Mouse (Mus musculus): Measurements from ENCODE around the gene Tmem174. TPM values are rescaled to one million over a fixed set of nuclear protein-coding genes. Genes with fewer than 3 reads are reported as not detected.

The Tmem174 gene
- polyA plus RNA-seq, 1 experiment from 2014 or later: not detected

DNA sequence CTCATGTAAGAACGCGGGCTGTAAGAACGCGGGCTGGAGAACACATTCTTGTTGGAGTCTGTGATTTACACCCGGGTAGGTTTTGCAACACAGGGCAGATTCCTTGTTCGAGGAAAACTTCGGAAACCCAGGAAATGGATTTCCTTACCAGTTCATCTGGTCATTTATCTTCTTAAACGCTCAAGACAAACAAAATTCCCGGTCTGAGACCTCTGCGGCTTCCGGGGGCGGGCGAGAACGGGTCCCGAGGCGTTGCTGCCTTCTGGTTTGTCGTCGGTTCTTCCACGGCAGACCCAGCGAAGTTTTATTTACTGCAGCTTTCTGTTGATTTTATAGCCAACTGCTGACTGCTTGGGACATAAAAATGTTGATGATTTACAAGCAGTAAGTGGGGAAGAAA is 10.5 kb downstream of the Tmem174 start:
- Histone ChIP-seq H3K4me1 (peaks cover 2% of the 10 kb centered on the region; the same call in 1 of the 2 replicates), H3K27ac (no peak overlapping the region), H3K9ac (no peak overlapping the region), H3K4me2 (no peak overlapping the region), H3K4me3 (no peak overlapping the region), H3K9me3 (no peaks in the 10 kb centered on the region), H3K36me3 (no peaks in the 10 kb centered on the region), H3K27me3 (no peaks in the 10 kb centered on the region)
- 39% methylated on average over 20 of the region's 20 CpGs for WGBS
- no peak for ATAC-seq (ENCODE audit: insufficient number of reproducible peaks, low FRiP score, low TSS enrichment, low read depth)

DNA sequence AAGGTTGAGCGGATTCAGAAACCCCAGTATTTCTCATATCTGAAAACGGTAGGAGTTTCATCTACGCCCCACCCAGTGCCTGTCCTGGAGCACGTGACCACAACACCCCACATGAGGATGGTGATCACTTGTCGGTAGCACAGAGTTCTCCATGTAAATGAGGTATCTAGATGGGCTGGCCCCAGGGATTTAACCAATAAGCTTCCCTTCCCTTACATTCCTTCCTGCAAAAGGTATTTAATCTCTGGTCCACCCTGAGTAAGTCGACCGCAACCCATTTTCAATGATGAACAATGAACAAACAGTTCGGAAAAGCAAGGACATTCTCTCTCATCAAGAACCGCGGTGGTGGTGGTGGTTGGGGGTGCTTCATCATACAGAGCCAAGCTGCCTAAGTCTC is 12.7 kb downstream of the Tmem174 start:
- Histone ChIP-seq H3K36me3 (no peaks in the 10 kb centered on the region), H3K27me3 (no peaks in the 10 kb centered on the region), H3K4me1 (0 out of 2 replicates have a peak, but pooled peaks cover 2% of the 10 kb centered on the region), H3K4me2 (no peak overlapping the region), H3K9me3 (no peaks in the 10 kb centered on the region), H3K9ac (no peak overlapping the region), H3K27ac (no peak overlapping the region), H3K4me3 (no peak overlapping the region)
- WGBS: 87% methylated on average over 10 of the region's 10 CpGs
- no peak for ATAC-seq (ENCODE audit: insufficient number of reproducible peaks, low FRiP score, low TSS enrichment, low read depth)

DNA sequence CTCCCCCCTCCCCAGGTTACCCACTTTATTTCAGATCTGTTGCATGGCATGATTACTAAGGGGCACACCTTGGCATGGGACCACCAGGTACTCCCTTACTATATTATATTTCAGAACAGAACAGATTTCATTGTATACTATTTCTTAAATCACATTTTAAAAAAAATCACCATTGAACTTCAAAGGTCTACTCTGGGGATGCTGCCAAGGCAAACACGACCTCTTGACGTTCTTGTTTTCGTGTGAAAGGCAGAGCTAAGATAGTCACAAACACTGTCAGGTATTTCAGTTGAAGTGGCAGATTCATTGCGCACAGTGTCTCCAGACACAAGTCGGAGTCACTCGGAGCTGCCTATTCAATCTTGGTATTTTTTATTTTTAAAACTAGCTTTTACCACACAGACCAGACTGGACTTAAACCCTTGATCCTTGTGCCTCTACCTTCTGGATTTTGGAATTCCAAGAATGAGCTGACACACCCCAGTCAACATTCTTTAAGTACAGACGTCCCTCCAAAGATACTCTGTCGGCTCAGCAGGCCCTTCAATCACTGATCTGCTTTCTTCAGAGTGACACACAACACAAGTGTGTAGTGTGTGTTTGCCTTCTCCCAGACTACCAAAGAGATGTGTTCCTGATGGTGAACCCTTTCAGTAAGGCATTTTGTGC is 14.2 kb downstream of the Tmem174 start:
- 43% methylated on average over 8 of the region's 8 CpGs for WGBS
- no peak for ATAC-seq (ENCODE audit: insufficient number of reproducible peaks, low FRiP score, low TSS enrichment, low read depth)
- Histone ChIP-seq H3K4me3 (no peak overlapping the region), H3K27ac (no peak overlapping the region), H3K9me3 (no peaks in the 10 kb centered on the region), H3K4me1 (0 out of 2 replicates have a peak, but pooled peaks cover 2% of the 10 kb centered on the region), H3K36me3 (no peaks in the 10 kb centered on the region), H3K27me3 (no peaks in the 10 kb centered on the region), H3K9ac (no peak overlapping the region), H3K4me2 (no peak overlapping the region)

DNA sequence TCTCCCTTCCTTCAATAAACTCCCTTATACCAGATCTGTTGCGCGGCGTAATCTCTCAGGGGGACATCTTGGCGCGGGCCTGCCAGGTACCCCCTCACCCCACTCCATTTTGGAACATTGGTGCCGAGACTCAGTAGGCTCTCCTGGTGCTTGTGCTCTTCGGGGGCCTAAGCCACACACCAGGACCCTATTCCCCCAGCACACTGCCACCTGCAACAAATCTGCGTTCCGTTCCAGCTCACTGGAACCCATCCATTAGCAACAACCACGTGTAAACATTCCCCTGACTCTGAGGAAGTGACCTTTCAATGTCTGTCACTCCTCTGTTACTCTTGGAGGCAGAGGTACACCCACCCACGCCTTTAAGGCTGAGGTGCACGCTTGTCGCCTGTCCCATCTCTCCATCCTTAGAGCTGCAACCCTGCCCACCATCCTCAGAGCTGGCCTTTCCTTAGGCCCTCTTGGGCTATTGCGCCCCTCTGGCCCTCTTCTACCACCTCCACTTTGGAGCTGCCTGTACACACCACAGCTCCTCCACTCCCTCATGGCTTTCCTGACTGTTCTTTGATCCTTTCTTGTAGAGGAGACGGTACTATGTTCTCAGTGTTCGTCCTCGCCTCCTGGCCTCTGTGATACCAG is 19.7 kb downstream of the Tmem174 start:
- Histone ChIP-seq H3K27ac (no peak overlapping the region), H3K9me3 (peaks cover 6% of the 10 kb centered on the region), H3K4me3 (no peak overlapping the region), H3K4me1 (0 out of 2 replicates have a peak, but pooled peaks cover 2% of the 10 kb centered on the region), H3K9ac (no peak overlapping the region), H3K27me3 (no peaks in the 10 kb centered on the region), H3K4me2 (no peak overlapping the region), H3K36me3 (no peaks in the 10 kb centered on the region)
- no peak for ATAC-seq (ENCODE audit: insufficient number of reproducible peaks, low FRiP score, low TSS enrichment, low read depth)
- 73% methylated on average over 17 of the region's 17 CpGs for WGBS

DNA sequence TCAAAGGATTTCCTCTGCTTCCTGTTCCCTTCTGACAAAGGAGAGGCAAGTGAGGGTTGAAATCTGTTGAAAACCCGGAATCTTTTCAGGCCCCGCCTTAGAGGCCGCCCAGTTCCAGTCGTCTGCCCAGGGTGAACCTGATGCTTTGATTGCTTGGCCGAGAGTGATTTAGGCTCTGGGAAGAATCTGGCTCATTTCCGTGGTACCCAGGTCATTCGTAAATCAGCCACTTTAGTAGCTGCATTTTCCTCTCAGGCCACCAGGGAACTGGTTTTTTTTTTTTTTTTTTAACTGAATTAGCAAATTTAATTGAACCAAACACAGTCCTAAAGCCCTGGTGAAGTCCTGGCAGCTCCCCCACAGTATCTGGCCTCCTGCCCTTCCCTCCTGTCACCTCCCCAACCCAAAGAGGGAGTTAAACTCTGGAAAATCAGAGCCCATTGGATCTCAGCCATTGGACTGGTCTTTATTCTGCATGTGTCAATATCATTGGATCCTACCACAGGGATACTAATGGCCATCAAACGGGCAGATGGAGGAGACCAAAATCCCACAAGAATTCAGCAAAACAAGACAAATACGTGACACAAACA is 29.2 kb downstream of the Tmem174 start:
- H3K27me3 ChIP-seq: no peaks in the 10 kb centered on the region
- no peaks in the 10 kb centered on the region for H3K36me3 ChIP-seq
- no peak overlapping the region for H3K4me2 ChIP-seq
- no peak overlapping the region for H3K4me3 ChIP-seq
- H3K27ac ChIP-seq: no peak overlapping the region
- no peak overlapping the region for H3K9ac ChIP-seq
- H3K9me3 ChIP-seq: peaks cover under 1% of the 10 kb centered on the region; the same call in 1 of the 2 replicates
- WGBS: 32% methylated on average over 9 of the region's 9 CpGs
- H3K4me1 ChIP-seq: 0 out of 2 replicates have a peak, but pooled peaks cover 4% of the 10 kb centered on the region
- ATAC-seq (ENCODE audit: insufficient number of reproducible peaks, low FRiP score, low TSS enrichment, low read depth): no peak

DNA sequence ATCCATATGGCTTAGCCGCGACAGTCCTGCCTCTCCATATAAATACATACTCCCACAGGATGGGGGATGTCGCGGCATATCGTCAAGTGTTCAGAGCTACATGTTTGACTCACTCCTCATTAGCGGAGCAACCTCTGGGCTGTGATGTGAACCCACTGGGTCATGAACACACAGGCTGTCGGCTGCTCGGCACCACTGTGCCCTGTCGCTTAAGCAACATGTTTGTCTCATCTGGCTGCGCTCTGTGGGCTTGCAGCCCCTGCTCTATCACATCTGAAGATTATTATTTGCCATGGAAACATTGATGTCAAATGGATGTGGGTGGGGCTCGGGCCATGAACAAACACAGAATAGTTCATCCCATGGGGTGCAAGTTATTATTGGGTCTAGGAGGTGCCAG is 33.4 kb downstream of the Tmem174 start:
- ATAC-seq (ENCODE audit: insufficient number of reproducible peaks, low FRiP score, low TSS enrichment, low read depth): 0 out of 2 replicates have a peak, but pooled peaks have one; percentile 22
- WGBS: 68% methylated on average over 11 of the region's 11 CpGs

DNA sequence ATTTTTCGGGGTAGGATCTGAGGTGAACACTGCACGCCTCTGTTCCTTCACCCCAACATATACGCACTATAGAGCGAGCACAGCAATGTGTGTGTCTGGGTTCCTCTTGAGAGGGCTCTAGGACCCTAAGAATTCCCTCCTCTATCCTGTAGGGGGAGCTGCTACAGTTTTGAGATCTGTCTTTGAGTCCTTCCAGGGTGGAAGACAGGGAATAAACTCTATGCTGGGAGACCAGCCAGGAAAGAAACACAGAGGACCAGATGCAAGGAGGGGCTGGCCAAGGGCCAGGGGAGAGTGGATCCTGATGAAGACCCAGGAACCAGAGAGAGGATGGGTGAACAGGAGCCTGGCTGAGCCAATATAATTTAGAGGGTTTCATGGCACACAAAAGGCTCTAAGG is 40.5 kb downstream of the Tmem174 start:
- Histone ChIP-seq H3K4me3 (no peak overlapping the region), H3K27ac (no peak overlapping the region), H3K9ac (no peak overlapping the region), H3K4me1 (peaks cover 10% of the 10 kb centered on the region; the same call in 1 of the 2 replicates), H3K9me3 (no peaks in the 10 kb centered on the region), H3K4me2 (no peak overlapping the region), H3K27me3 (no peaks in the 10 kb centered on the region; the same call in 1 of the 2 replicates), H3K36me3 (no peaks in the 10 kb centered on the region)
- ATAC-seq (ENCODE audit: insufficient number of reproducible peaks, low FRiP score, low TSS enrichment, low read depth): no peak
- 77% methylated on average over 4 of the region's 4 CpGs for WGBS

More for the DNA sequence above, 33.4 kb downstream of the Tmem174 start:
- Histone ChIP-seq H3K9ac (no peak overlapping the region), H3K9me3 (no peaks in the 10 kb centered on the region), H3K27me3 (no peaks in the 10 kb centered on the region), H3K4me2 (no peak overlapping the region), H3K4me1 (0 out of 2 replicates have a peak, but pooled peaks cover 4% of the 10 kb centered on the region), H3K36me3 (no peaks in the 10 kb centered on the region), H3K4me3 (no peak overlapping the region), H3K27ac (no peak overlapping the region)

DNA sequence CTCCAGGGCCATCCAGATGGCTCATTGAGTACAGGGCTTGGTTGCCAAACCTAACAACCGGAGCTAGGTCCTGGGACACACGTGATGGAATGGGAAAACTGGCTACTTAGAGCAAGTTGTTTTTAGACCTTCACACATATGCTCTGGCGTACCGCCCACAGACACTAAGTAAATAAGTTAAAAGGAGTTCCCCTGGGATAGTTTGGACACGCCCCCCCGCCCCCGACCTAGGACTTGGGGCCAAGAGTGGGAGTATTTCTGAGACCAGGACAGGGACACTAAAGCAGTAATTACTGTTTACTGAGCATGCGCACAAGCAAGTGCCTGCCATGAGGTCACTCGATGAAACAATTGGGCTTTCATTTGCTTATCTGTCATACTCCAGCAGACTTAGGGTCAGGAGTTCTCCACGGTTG is 42.5 kb downstream of the Tmem174 start:
- no peaks in the 10 kb centered on the region for H3K36me3 ChIP-seq
- H3K9ac ChIP-seq: no peak overlapping the region
- H3K27ac ChIP-seq: no peak overlapping the region
- H3K4me3 ChIP-seq: no peak overlapping the region
- H3K9me3 ChIP-seq: no peaks in the 10 kb centered on the region
- no peak for ATAC-seq (ENCODE audit: insufficient number of reproducible peaks, low FRiP score, low TSS enrichment, low read depth)
- peaks cover 19% of the 10 kb centered on the region for H3K4me1 ChIP-seq
- no peak overlapping the region for H3K4me2 ChIP-seq
- peaks cover 5% of the 10 kb centered on the region; the same call in 1 of the 2 replicates for H3K27me3 ChIP-seq
- 70% methylated on average over 10 of the region's 10 CpGs for WGBS

DNA sequence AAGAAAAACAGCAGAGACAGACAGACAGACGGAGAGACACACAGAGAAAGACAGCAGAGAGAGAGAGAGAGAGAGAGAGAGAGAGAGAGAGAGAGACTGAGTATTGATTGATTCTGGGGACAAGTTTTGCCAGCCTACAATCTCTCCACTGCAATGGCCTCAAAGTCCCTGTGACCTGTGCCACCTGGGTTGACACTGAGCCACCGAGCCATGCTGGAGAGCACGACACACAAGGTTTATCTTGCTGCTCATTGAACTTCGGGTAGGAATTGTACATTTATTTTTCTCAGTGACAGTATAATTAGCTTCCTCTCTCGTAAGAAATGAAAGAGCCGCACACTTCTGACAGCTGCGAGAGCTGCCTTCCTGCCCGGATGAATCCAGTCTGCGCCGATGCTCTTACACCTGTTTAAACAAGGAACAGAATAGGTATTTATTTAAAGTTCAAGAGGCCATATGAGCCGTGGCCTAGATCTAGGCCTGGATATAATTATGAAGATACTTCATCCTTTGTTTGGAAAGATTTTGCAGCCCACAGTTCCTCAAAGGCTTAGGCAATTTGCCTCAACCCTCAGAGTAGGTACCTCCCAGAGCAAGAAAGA is 43.2 kb downstream of the Tmem174 start:
- Histone ChIP-seq H3K9ac (no peak overlapping the region), H3K4me3 (no peak overlapping the region), H3K27ac (no peak overlapping the region), H3K4me2 (no peak overlapping the region), H3K9me3 (no peaks in the 10 kb centered on the region), H3K4me1 (peaks cover 26% of the 10 kb centered on the region), H3K36me3 (no peaks in the 10 kb centered on the region), H3K27me3 (peaks cover 11% of the 10 kb centered on the region; the same call in 1 of the 2 replicates)
- 59% methylated on average over 11 of the region's 11 CpGs for WGBS
- ATAC-seq (ENCODE audit: insufficient number of reproducible peaks, low FRiP score, low TSS enrichment, low read depth): no peak

DNA sequence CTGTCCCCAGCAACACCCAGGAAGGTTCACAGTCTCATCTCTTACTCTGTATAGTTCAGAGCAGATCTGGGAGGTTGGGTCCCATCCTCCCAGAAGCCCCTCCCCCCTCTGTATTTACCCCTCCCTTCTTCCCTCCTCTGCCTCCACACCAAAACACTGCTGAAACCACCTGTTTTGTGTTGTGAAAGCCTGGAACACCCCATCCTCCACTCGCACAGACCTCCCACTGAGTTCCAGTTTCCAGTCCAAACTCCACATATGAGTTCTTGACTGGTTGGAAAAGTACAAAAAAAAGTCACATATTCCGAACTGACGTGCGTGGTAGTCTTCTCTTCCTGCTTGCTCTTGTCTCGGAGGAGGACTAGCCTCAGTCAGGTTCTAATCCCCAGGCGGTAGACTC is 45.8 kb downstream of the Tmem174 start:
- WGBS: 28% methylated on average over 6 of the region's 6 CpGs
- H3K4me2 ChIP-seq: no peak overlapping the region
- ATAC-seq (ENCODE audit: insufficient number of reproducible peaks, low FRiP score, low TSS enrichment, low read depth): no peak
- H3K36me3 ChIP-seq: no peaks in the 10 kb centered on the region
- no peak overlapping the region for H3K9ac ChIP-seq
- no peak overlapping the region for H3K4me3 ChIP-seq
- no peak overlapping the region for H3K27ac ChIP-seq
- H3K9me3 ChIP-seq: no peaks in the 10 kb centered on the region
- peaks cover 36% of the 10 kb centered on the region for H3K4me1 ChIP-seq
- H3K27me3 ChIP-seq: peaks cover 27% of the 10 kb centered on the region

DNA sequence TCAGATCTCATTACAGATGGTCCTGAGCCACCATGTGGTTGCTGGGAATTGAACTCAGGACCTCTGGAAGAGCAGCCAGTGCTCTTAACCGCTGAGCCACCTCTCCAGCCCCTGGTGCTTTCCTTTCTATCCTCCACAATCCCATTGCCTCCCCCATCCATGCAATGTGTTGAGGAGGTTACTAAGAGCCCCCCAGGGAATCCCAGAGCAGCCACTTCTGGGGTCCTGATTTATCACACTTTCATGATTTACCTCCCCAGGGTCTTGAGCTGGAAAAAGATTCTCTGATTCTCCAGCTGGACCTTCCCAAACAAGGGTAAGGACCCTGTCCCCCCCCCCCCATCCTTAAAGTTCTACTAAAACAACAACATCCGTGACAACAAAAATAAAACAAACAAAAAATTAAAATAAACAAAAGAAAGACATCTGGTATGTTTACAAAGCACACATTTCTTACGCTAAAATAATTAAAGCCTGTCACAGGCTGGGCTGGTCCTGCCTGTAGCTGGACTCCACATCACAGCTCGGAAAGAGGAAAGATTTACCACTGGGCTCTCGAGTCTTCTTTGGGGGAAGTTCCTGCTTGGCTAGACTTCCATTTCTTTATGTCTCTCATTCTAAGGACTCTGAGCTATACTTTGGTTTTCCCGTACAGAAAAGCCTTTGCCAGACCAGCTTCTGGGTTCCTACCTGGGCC is 46.4 kb downstream of the Tmem174 start:
- H3K4me2 ChIP-seq: no peak overlapping the region
- peaks cover 33% of the 10 kb centered on the region for H3K27me3 ChIP-seq
- H3K9ac ChIP-seq: no peak overlapping the region
- peaks cover 36% of the 10 kb centered on the region for H3K4me1 ChIP-seq
- WGBS: 58% methylated on average over 6 of the region's 6 CpGs
- no peaks in the 10 kb centered on the region for H3K36me3 ChIP-seq
- H3K27ac ChIP-seq: no peak overlapping the region
- no peak overlapping the region for H3K4me3 ChIP-seq
- ATAC-seq (ENCODE audit: insufficient number of reproducible peaks, low FRiP score, low TSS enrichment, low read depth): no peak
- H3K9me3 ChIP-seq: no peaks in the 10 kb centered on the region
